Mouse (Mus musculus) heart, postnatal 0 days (tissue): Measurements from ENCODE around the gene Nfya.

ENCODE experiments used
- CTCF ChIP-seq: IDR thresholded peaks from 2 replicates; pipeline ENCODE4 v1.5.1; 2016; ENCODE audit warnings: antibody characterized with exemption, control low read depth, low read depth
- EP300 ChIP-seq: IDR thresholded peaks from 2 replicates; pipeline ENCODE4 v1.6.1; 2016; ENCODE audit warnings: antibody characterized with exemption, low read depth

DNA sequence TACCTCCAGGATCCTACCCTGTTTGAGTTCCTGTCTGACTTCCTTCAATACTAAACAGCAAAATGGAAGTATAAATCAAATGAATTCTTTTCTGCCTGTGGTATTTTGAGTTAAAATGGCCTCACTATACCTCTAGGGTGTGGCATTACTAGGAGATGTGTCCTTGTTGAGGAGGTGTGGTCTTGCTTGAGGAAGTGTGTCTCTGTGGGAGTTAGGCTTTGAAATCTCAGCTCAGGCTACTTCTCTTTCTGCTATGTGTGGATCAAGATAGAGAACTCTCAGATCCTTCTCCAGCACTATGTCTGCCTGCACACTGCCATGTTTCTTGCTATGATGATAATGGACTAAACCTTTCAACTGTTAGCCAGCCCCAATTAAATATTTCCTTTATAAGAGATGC, 30.7 kb downstream of the Nfya start:
- TF ChIP-seq CTCF (no peak), EP300 (no peak)
